Mouse (Mus musculus) hindbrain, embryonic 11.5 days (tissue): ENCODE data around the gene Rfx4. TPM values are rescaled to one million over a fixed set of nuclear protein-coding genes. Genes with fewer than 3 reads are reported as not detected.
A peak's percentile ranks its signal among the peaks of the same experiment; 100 is the strongest.

Experiments used
- ATAC-seq: fragments of 200-750 bp; cut with Nextera tagmentation; 2 replicates; pipeline ENCODE4 v1.8.0; 2017; ENCODE audit warnings: mild to moderate bottlenecking, moderate TSS enrichment, moderate library complexity; ENCODE audit not compliant: low FRiP score
- DNase-seq: peaks from one replicate; pipeline ENCODE4 v3.0.0-alpha.2; 2015; ENCODE audit warnings: low spot score
- H3K27ac ChIP-seq: fragments of 300-500 bp; sonication (generic); 2 replicates; pipeline ENCODE4 v1.5.1; 2014; ENCODE audit warnings: mild to moderate bottlenecking, low read depth, low read length
- H3K27me3 ChIP-seq: fragments of 300-500 bp; sonication (generic); 2 replicates; pipeline ENCODE4 v1.6.1; 2014; ENCODE audit warnings: mild to moderate bottlenecking, low read length, moderate library complexity, mixed read lengths; ENCODE audit not compliant: control insufficient read depth, insufficient read depth
- H3K36me3 ChIP-seq: fragments of 300-500 bp; sonication (generic); 2 replicates; pipeline ENCODE4 v1.6.1; 2014; ENCODE audit warnings: mild to moderate bottlenecking, low read length, moderate library complexity, mixed read lengths; ENCODE audit not compliant: control insufficient read depth, insufficient read depth
- H3K4me1 ChIP-seq: fragments of 300-500 bp; sonication (generic); replicated peaks from 2 replicates; pipeline ENCODE4 v1.6.1; 2014; ENCODE audit warnings: low read length, mixed read lengths; ENCODE audit not compliant: control insufficient read depth, insufficient read depth
- H3K4me2 ChIP-seq: fragments of 300-500 bp; sonication (generic); replicated peaks from 2 replicates; pipeline ENCODE4 v1.6.1; 2014; ENCODE audit warnings: mild to moderate bottlenecking, low read depth, low read length
- H3K4me3 ChIP-seq: fragments of 300-500 bp; sonication (generic); 2 replicates; pipeline ENCODE4 v1.5.1; 2014; ENCODE audit warnings: low read depth, low read length
- H3K9ac ChIP-seq: fragments of 300-500 bp; sonication (generic); 2 replicates; pipeline ENCODE4 v1.6.1; 2014; ENCODE audit warnings: low read depth, low read length
- H3K9me3 ChIP-seq: fragments of 300-500 bp; sonication (generic); 2 replicates; pipeline ENCODE4 v1.6.1; 2016; ENCODE audit warnings: low read length; ENCODE audit not compliant: control insufficient read depth
- WGBS: fragments of 180-500 bp; shearing (Covaris S2); extraction: QIAGEN DNeasy Blood & Tissue Kit; methylation state at CpG from one replicate; pipeline ENCODE4 v1.1.7; 2014; 5-methylcytosine and 5-hydroxymethylcytosine counted together
- polyA plus RNA-seq: library from polyadenylated mRNA; unstranded; fragments of >200 nt; fragmentation: Nextera tagmentation; extraction: Ambion mirVana; gene quantifications from 2 replicates; pipeline ENCODE4 v1.2.1, GENCODE M21; 2014

The Rfx4 gene
- polyA plus RNA-seq, 1 experiment from 2014 or later: 66.5 TPM

DNA sequence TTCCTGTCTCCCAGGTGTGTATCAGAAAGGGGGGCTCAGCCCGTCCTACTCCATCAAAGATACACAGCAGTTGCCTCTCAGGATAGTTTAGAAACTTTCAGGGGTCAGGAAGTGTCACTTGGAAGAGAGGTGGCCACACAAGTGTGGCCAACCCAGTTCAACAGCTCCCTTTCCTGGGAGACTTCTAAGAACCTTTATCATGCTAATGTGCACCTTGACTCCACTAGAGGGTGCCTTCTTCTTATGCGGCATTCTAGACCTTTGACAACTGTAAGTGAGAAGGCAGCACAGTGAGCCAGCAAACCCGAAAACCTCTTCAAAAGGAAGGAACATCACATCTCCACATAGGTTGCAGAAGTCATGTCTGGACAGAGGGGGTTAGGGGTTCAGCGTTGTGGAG is 80.2 kb downstream of the Rfx4 start:
- no peak for DNase-seq
- no peak overlapping the region for H3K27ac ChIP-seq
- H3K4me3 ChIP-seq: no peak overlapping the region
- no peak overlapping the region for H3K4me2 ChIP-seq
- no peaks in the 10 kb centered on the region for H3K36me3 ChIP-seq
- 0 out of 2 replicates have a peak, but pooled peaks have one; percentile 47 for ATAC-seq
- H3K9me3 ChIP-seq: no peaks in the 10 kb centered on the region
- H3K9ac ChIP-seq: no peak overlapping the region
- H3K27me3 ChIP-seq: no peaks in the 10 kb centered on the region
- 0 out of 2 replicates have a peak, but pooled peaks cover 2% of the 10 kb centered on the region for H3K4me1 ChIP-seq
- WGBS: 34% methylated on average over 4 of the region's 4 CpGs

DNA sequence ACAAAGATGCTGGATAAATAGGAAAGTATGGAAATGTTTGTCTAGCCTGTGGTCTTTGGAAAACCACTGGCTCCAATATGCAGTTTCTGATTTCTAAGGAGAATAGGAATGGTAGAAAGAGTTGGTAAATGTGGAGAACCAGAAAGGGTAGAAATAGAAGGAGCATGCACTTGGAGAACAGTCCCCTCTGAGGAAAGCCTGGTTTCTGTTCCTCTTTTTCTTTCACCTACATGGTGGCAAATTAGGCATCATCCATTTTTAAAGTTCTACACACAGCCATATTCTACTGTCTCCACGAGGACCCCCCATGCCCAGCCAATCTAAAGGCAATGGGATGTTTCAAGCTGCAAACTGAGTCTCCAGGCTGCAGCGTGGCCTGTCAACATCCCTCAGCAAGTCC is 81.5 kb downstream of the Rfx4 start:
- Histone ChIP-seq H3K9ac (no peak overlapping the region), H3K27ac (no peak overlapping the region), H3K4me1 (no peaks in the 10 kb centered on the region), H3K27me3 (no peaks in the 10 kb centered on the region), H3K36me3 (no peaks in the 10 kb centered on the region), H3K4me2 (no peak overlapping the region), H3K4me3 (no peak overlapping the region), H3K9me3 (no peaks in the 10 kb centered on the region)
- 86% methylated on average over 2 of the region's 2 CpGs for WGBS
- ATAC-seq (no peak), DNase-seq (no peak)

DNA sequence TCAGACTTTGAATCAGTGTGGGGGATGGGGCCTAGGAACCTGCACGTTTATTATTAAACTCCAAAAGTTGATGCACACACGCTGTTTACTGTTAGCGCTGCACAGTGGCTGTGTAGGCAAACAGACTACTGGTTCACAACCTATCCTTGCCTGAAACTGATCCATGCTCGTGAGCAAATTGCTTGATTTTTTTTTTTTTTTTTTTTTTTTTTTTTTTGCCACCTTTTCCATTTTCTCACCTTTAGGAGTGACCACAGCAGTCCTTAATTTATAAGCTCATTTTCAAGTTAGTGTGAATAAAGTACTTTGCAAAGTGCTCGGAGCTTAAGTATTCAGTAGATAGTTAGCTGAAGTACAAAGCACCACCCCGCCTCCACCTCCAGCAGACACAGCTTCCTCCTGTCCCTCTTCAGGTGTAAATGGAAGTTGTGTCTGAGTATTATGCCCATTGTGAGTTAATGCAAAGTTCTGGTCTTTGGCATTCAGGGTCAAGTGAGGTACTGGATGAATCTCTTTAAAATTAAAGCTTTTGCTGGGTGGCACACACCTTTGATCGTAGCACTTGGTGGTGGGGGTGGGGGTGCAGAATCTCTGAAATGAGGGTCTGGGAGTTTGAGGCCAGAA is 83.1 kb downstream of the Rfx4 start:
- Histone ChIP-seq H3K4me3 (no peak overlapping the region), H3K9ac (no peak overlapping the region), H3K4me2 (no peak overlapping the region), H3K27ac (no peak overlapping the region), H3K9me3 (no peaks in the 10 kb centered on the region), H3K4me1 (no peaks in the 10 kb centered on the region), H3K27me3 (no peaks in the 10 kb centered on the region), H3K36me3 (no peaks in the 10 kb centered on the region)
- ATAC-seq: no peak
- 74% methylated on average over 7 of the region's 7 CpGs for WGBS
- DNase-seq: no peak

DNA sequence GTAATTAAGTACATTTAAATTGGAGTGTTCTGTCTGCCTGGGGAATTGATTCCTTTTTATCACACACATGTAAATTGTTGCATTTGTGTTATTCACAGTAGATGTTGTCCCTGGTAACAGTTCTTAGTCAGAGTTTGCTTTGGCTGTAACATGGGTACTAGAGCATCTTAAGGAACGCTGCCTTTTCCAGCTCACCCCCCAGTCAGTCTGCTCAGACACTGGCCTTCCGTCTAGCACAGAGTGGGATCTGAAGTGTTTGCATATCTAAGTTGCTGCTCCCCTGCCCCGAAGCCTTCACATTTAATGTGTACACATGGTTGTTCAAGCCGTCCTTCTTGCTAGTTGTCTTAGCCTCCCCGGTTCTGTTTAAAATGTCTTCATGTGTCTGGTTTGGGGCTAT is 90.8 kb downstream of the Rfx4 start:
- H3K4me1 ChIP-seq: no peaks in the 10 kb centered on the region
- DNase-seq (no peak), ATAC-seq (no peak)
- H3K27ac ChIP-seq: no peak overlapping the region
- 84% methylated on average over 5 of the region's 5 CpGs for WGBS
- H3K9ac ChIP-seq: no peak overlapping the region
- no peaks in the 10 kb centered on the region for H3K27me3 ChIP-seq
- H3K4me2 ChIP-seq: no peak overlapping the region
- no peak overlapping the region for H3K4me3 ChIP-seq
- H3K9me3 ChIP-seq: no peaks in the 10 kb centered on the region
- H3K36me3 ChIP-seq: no peaks in the 10 kb centered on the region

DNA sequence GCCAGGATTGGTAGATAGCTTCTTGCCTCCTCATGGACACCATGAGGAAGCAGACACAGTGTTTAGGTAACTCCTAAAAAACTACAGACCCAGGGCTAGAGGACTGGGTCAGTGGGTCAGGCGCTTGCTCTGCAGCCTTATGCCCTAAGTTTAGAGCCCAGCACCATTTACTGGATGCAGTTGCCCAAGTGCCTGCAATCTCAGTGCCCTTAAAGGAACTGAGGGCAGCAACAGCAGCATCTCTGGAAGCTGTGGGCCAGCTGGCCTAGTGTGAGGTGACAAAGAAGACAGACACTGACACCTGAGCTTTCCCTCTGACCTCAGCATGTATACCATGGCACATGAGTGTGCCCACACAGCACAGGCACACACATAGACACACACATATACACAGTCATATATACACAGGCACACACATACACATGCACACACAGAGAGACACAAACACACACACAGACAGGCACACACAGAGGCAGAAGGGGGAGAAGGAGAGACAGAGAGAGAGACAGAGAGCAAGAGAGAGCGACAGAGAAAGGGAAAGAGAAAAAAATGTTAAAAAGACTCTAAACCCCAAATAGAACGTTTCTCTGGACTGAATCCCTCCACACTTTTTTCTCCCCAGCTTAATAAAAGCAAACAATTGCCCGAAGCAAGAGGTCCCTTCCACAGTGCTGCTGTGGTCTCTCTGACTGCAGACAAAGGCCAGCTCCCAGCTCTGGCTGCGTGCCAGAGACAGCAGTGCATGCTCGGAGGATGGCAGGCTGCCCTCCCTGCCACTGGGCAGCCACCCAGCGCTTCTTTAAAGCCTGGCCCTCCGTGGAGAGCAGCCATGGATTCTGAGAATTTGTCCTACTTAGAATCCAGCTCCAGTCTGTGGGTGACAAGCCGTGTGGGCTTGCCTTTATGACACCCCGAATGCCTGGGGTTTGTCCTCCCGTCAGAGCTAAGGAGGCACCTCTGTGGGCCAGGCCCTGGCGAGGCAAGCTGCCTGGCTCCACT is 96.4 kb downstream of the Rfx4 start:
- peak; percentile 53; the same call in 1 of the 2 replicates for ATAC-seq
- no peaks in the 10 kb centered on the region for H3K4me1 ChIP-seq
- H3K27ac ChIP-seq: 0 out of 2 replicates have a peak overlapping the region, but pooled peaks have one; percentile 9
- no peaks in the 10 kb centered on the region for H3K27me3 ChIP-seq
- H3K9me3 ChIP-seq: no peaks in the 10 kb centered on the region
- WGBS: 70% methylated on average over 12 of the region's 12 CpGs
- no peak overlapping the region for H3K4me2 ChIP-seq
- 0 out of 2 replicates have a peak, but pooled peaks cover 3% of the 10 kb centered on the region for H3K36me3 ChIP-seq
- DNase-seq: peak; percentile 26
- H3K4me3 ChIP-seq: no peak overlapping the region
- no peak overlapping the region for H3K9ac ChIP-seq

DNA sequence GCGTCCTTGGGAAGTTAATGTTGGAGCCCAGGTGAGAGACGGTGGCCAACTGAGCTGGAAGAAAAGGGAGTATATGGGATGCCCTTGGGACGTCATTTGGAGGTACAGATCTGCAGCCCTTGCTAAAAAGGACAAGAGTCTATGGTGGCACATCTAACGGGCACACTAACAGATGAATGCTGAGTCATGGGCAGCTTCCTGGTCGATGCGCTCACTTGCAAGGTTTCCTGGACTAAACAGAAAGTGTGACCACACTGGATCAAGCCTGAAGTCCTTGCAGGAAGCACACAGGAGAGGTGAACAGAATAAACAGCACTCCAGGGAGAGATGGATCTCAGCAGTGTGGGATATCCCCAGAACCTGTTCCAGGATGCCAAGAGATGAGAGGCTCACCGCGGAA is 98.2 kb downstream of the Rfx4 start:
- no peak for ATAC-seq
- 0 out of 2 replicates have a peak, but pooled peaks cover 3% of the 10 kb centered on the region for H3K36me3 ChIP-seq
- no peak overlapping the region for H3K4me2 ChIP-seq
- WGBS: 94% methylated on average over 8 of the region's 8 CpGs
- no peak overlapping the region for H3K4me3 ChIP-seq
- H3K27ac ChIP-seq: no peak overlapping the region
- H3K9me3 ChIP-seq: no peaks in the 10 kb centered on the region
- no peaks in the 10 kb centered on the region for H3K27me3 ChIP-seq
- H3K4me1 ChIP-seq: peaks cover 8% of the 10 kb centered on the region; the same call in 1 of the 2 replicates
- no peak overlapping the region for H3K9ac ChIP-seq
- DNase-seq: no peak

DNA sequence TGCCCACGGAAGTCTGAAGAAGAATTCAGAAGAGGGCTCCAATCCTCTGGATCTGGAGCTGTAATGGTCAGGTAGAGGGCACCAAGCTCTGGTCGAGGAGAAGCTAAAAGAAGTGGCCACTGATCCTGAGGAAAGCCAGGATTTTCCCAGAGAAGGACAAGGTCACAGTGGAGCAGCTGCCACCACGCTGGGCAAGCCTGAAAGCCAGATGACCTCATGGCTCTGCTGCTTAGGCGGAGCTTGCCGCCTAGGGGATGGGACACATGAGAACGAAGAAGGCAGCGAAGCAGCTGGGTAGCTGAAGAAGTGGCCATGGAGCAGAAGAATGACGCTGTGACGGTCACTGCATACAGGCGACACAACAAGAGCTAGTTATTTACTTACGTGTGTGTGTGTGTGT is 99.6 kb downstream of the Rfx4 start:
- H3K4me3 ChIP-seq: no peak overlapping the region
- no peak overlapping the region for H3K4me2 ChIP-seq
- H3K36me3 ChIP-seq: 0 out of 2 replicates have a peak, but pooled peaks cover 3% of the 10 kb centered on the region
- H3K9ac ChIP-seq: no peak overlapping the region
- H3K27me3 ChIP-seq: no peaks in the 10 kb centered on the region
- H3K9me3 ChIP-seq: no peaks in the 10 kb centered on the region
- peaks cover 8% of the 10 kb centered on the region for H3K4me1 ChIP-seq
- no peak overlapping the region for H3K27ac ChIP-seq
- DNase-seq (no peak), ATAC-seq (no peak)
- 71% methylated on average over 11 of the region's 11 CpGs for WGBS

DNA sequence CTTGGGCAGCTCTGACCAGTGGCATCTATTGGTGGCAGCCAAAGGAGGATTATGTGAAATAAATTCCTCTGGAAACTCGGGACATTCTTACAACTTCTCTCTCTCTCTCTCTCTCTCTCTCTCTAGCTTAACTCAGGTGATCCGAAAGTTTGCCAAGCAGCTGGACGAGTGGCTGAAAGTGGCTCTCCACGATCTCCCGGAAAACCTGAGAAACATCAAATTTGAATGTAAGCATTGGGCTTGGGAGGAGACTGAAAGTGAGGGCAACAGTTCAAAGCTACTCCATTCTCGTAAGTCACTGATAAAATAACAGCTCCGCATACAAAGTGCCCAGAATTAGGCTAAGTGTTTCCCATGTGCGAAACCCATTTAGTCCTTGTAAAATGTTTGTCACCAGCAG is 102.5 kb downstream of the Rfx4 start:
- Histone ChIP-seq H3K36me3 (0 out of 2 replicates have a peak, but pooled peaks cover 3% of the 10 kb centered on the region), H3K9me3 (no peaks in the 10 kb centered on the region), H3K4me3 (no peak overlapping the region), H3K4me2 (no peak overlapping the region), H3K27ac (peak overlapping the region; percentile 51), H3K4me1 (peaks cover 8% of the 10 kb centered on the region), H3K9ac (no peak overlapping the region), H3K27me3 (no peaks in the 10 kb centered on the region)
- DNase-seq: peak; percentile 27
- 57% methylated on average over 8 of the region's 8 CpGs for WGBS
- no peak for ATAC-seq
